Mouse (Mus musculus): ENCODE results near the gene Mrpl20. TPM values are rescaled to one million over a fixed set of nuclear protein-coding genes. Genes with fewer than 3 reads are reported as not detected.

Mrpl20 gene
- total RNA-seq, 2 experiments from 2014 or later: 90.1 to 239 TPM

- ATAC-seq (replicated peaks; ENCODE audit: low FRiP score, low TSS enrichment, poor library complexity, severe bottlenecking): 0 out of 2 replicates have a peak, but pooled peaks have one; percentile 13
Observed at GRCm38 (mm10) chr4:155848434-155849095, 45.9 kb downstream of the Mrpl20 start.

GRCm38 (mm10) chr4:155849391-155849790 is 46.7 kb downstream of the Mrpl20 start:
- ATAC-seq (replicated peaks; ENCODE audit: low FRiP score, low TSS enrichment, poor library complexity, severe bottlenecking): no peak

- no peak for ATAC-seq (replicated peaks; ENCODE audit: low FRiP score, low TSS enrichment, poor library complexity, severe bottlenecking)
Observed at GRCm38 (mm10) chr4:155849792-155850451, 47.2 kb downstream of the Mrpl20 start.

GRCm38 (mm10) chr4:155851368-155851767 is 48.7 kb downstream of the Mrpl20 start:
- no peak for ATAC-seq (replicated peaks; ENCODE audit: low FRiP score, low TSS enrichment, poor library complexity, severe bottlenecking)

- ATAC-seq (replicated peaks; ENCODE audit: low FRiP score, low TSS enrichment, poor library complexity, severe bottlenecking): no peak
Observed at GRCm38 (mm10) chr4:155851951-155852411, 49.3 kb downstream of the Mrpl20 start.

- no peak for ATAC-seq (replicated peaks; ENCODE audit: low FRiP score, low TSS enrichment, poor library complexity, severe bottlenecking)
Observed at GRCm38 (mm10) chr4:155853421-155853820, 50.7 kb downstream of the Mrpl20 start.

GRCm38 (mm10) chr4:155854991-155855390 is 52.3 kb downstream of the Mrpl20 start:
- no peak for ATAC-seq (replicated peaks; ENCODE audit: low FRiP score, low TSS enrichment, poor library complexity, severe bottlenecking)

GRCm38 (mm10) chr4:155856071-155856470 is 53.4 kb downstream of the Mrpl20 start:
- ATAC-seq (replicated peaks; ENCODE audit: low FRiP score, low TSS enrichment, poor library complexity, severe bottlenecking): no peak

GRCm38 (mm10) chr4:155856881-155857280 is 54.2 kb downstream of the Mrpl20 start:
- ATAC-seq (replicated peaks; ENCODE audit: low FRiP score, low TSS enrichment, poor library complexity, severe bottlenecking): 0 out of 2 replicates have a peak, but pooled peaks have one; percentile 17

GRCm38 (mm10) chr4:155859318-155859717 is 56.6 kb downstream of the Mrpl20 start:
- peak; percentile 32; the same call in 1 of the 2 replicates for ATAC-seq (replicated peaks; ENCODE audit: low FRiP score, low TSS enrichment, poor library complexity, severe bottlenecking)

Other genes with a start within 250 kb of the Mrpl20 start
- gene Nadk, start 240.5 kb upstream of the Mrpl20 start, total RNA-seq (2014; fragmentation: Nextera tagmentation): 76.3 and 86.5 TPM in 2 replicates
- gene Nadk, start 240.5 kb upstream of the Mrpl20 start, total RNA-seq (2017): 49.9 and 65.2 TPM in 2 replicates
- 45.1 and 60.2 TPM in 2 replicates for gene Slc35e2, start 201.5 kb upstream of the Mrpl20 start, total RNA-seq (2014; fragmentation: Nextera tagmentation)
- gene Slc35e2, start 201.5 kb upstream of the Mrpl20 start, total RNA-seq (2017): 30.4 and 31.1 TPM in 2 replicates
- gene Cdk11b, start 178.0 kb upstream of the Mrpl20 start, total RNA-seq (2014; fragmentation: Nextera tagmentation): 60.7 and 74.1 TPM in 2 replicates
- gene Cdk11b, start 178.0 kb upstream of the Mrpl20 start, total RNA-seq (2017): 44.7 and 67.9 TPM in 2 replicates
- not detected in 2 replicates for gene Gm10563, start 157.5 kb upstream of the Mrpl20 start, total RNA-seq (2014; fragmentation: Nextera tagmentation)
- not detected in 2 replicates for gene Gm10563, start 157.5 kb upstream of the Mrpl20 start, total RNA-seq (2017)
- gene Mmp23, start 149.5 kb upstream of the Mrpl20 start, total RNA-seq (2014; fragmentation: Nextera tagmentation): not detected in 2 replicates
- gene Mmp23, start 149.5 kb upstream of the Mrpl20 start, total RNA-seq (2017): not detected in 2 replicates
- 12.9 and 17.9 TPM in 2 replicates for gene Mib2, start 133.7 kb upstream of the Mrpl20 start, total RNA-seq (2014; fragmentation: Nextera tagmentation)
- 11.9 and 13.3 TPM in 2 replicates for gene Mib2, start 133.7 kb upstream of the Mrpl20 start, total RNA-seq (2017)
- 1.1 and 2.8 TPM in 2 replicates for gene Fndc10, start 108.5 kb upstream of the Mrpl20 start, total RNA-seq (2014; fragmentation: Nextera tagmentation)
- 0.33 and 0.88 TPM in 2 replicates for gene Fndc10, start 108.5 kb upstream of the Mrpl20 start, total RNA-seq (2017)
- 83.5 and 90.2 TPM in 2 replicates for gene Ssu72, start 98.1 kb upstream of the Mrpl20 start, total RNA-seq (2014; fragmentation: Nextera tagmentation)
- gene Ssu72, start 98.1 kb upstream of the Mrpl20 start, total RNA-seq (2017): 75.3 and 94.1 TPM in 2 replicates
- gene Tmem240, start 68.1 kb upstream of the Mrpl20 start, total RNA-seq (2014; fragmentation: Nextera tagmentation): 0.17 and 0.20 TPM in 2 replicates
- under 0.01 and 0.65 TPM in 2 replicates for gene Tmem240, start 68.1 kb upstream of the Mrpl20 start, total RNA-seq (2017)
- 123 and 206 TPM in 2 replicates for gene Atad3a, start 41.8 kb upstream of the Mrpl20 start, total RNA-seq (2014; fragmentation: Nextera tagmentation)
- 95.3 and 123 TPM in 2 replicates for gene Atad3a, start 41.8 kb upstream of the Mrpl20 start, total RNA-seq (2017)
- gene Vwa1, start 28.2 kb upstream of the Mrpl20 start, total RNA-seq (2014; fragmentation: Nextera tagmentation): not detected in 2 replicates
- 0.08 and 0.19 TPM in 2 replicates for gene Vwa1, start 28.2 kb upstream of the Mrpl20 start, total RNA-seq (2017)
- not detected in 2 replicates for gene Tmem88b, start 17.0 kb upstream of the Mrpl20 start, total RNA-seq (2014; fragmentation: Nextera tagmentation)
- gene Tmem88b, start 17.0 kb upstream of the Mrpl20 start, total RNA-seq (2017): 0.09 TPM in 1 of 2 replicates, not detected in the other
- not detected in 2 replicates for gene Ankrd65, start 12.4 kb upstream of the Mrpl20 start, total RNA-seq (2014; fragmentation: Nextera tagmentation)
- gene Ankrd65, start 12.4 kb upstream of the Mrpl20 start, total RNA-seq (2017): not detected in 2 replicates
- gene Ccnl2, start 9.6 kb downstream of the Mrpl20 start, total RNA-seq (2014; fragmentation: Nextera tagmentation): 108 and 141 TPM in 2 replicates
- gene Ccnl2, start 9.6 kb downstream of the Mrpl20 start, total RNA-seq (2017): 86.9 and 94.2 TPM in 2 replicates
- gene Aurkaip1, start 28.4 kb downstream of the Mrpl20 start, total RNA-seq (2014; fragmentation: Nextera tagmentation): 108 and 182 TPM in 2 replicates
- gene Aurkaip1, start 28.4 kb downstream of the Mrpl20 start, total RNA-seq (2017): 127 and 137 TPM in 2 replicates
- gene Mxra8, start 36.8 kb downstream of the Mrpl20 start, total RNA-seq (2014; fragmentation: Nextera tagmentation): not detected in 2 replicates
- gene Mxra8, start 36.8 kb downstream of the Mrpl20 start, total RNA-seq (2017): not detected in 2 replicates
- gene Dvl1, start 44.5 kb downstream of the Mrpl20 start, total RNA-seq (2014; fragmentation: Nextera tagmentation): 24.2 and 49.5 TPM in 2 replicates
- 11.1 and 16.2 TPM in 2 replicates for gene Dvl1, start 44.5 kb downstream of the Mrpl20 start, total RNA-seq (2017)
- gene Tas1r3, start 60.5 kb downstream of the Mrpl20 start, total RNA-seq (2014; fragmentation: Nextera tagmentation): 1.2 TPM in 1 of 2 replicates, not detected in the other
- gene Tas1r3, start 60.5 kb downstream of the Mrpl20 start, total RNA-seq (2017): 0.19 TPM in 1 of 2 replicates, not detected in the other
- gene Cptp, start 66.6 kb downstream of the Mrpl20 start, total RNA-seq (2014; fragmentation: Nextera tagmentation): 8.2 and 13.3 TPM in 2 replicates
- gene Cptp, start 66.6 kb downstream of the Mrpl20 start, total RNA-seq (2017): 6.4 and 8.2 TPM in 2 replicates
- gene Ints11, start 66.7 kb downstream of the Mrpl20 start, total RNA-seq (2014; fragmentation: Nextera tagmentation): 49.7 and 65.3 TPM in 2 replicates
- gene Ints11, start 66.7 kb downstream of the Mrpl20 start, total RNA-seq (2017): 31.3 and 34.2 TPM in 2 replicates
- gene Pusl1, start 88.9 kb downstream of the Mrpl20 start, total RNA-seq (2014; fragmentation: Nextera tagmentation): 24.6 and 44.0 TPM in 2 replicates
- 32.7 and 40.2 TPM in 2 replicates for gene Pusl1, start 88.9 kb downstream of the Mrpl20 start, total RNA-seq (2017)
- gene Acap3, start 88.9 kb downstream of the Mrpl20 start, total RNA-seq (2014; fragmentation: Nextera tagmentation): 25.4 and 27.8 TPM in 2 replicates
- 9.0 and 23.4 TPM in 2 replicates for gene Acap3, start 88.9 kb downstream of the Mrpl20 start, total RNA-seq (2017)
- gene Ube2j2, start 141.0 kb downstream of the Mrpl20 start, total RNA-seq (2014; fragmentation: Nextera tagmentation): 76.0 and 111 TPM in 2 replicates
- gene Ube2j2, start 141.0 kb downstream of the Mrpl20 start, total RNA-seq (2017): 133 and 145 TPM in 2 replicates
- 923 and 965 TPM in 2 replicates for gene C1qtnf12, start 159.4 kb downstream of the Mrpl20 start, total RNA-seq (2014; fragmentation: Nextera tagmentation)
- gene C1qtnf12, start 159.4 kb downstream of the Mrpl20 start, total RNA-seq (2017): 161 and 357 TPM in 2 replicates
- 7.6 and 9.4 TPM in 2 replicates for gene B3galt6, start 189.8 kb downstream of the Mrpl20 start, total RNA-seq (2014; fragmentation: Nextera tagmentation)
- 11.0 and 11.7 TPM in 2 replicates for gene B3galt6, start 189.8 kb downstream of the Mrpl20 start, total RNA-seq (2017)
- gene Sdf4, start 190.0 kb downstream of the Mrpl20 start, total RNA-seq (2014; fragmentation: Nextera tagmentation): 48.2 and 74.4 TPM in 2 replicates
- gene Sdf4, start 190.0 kb downstream of the Mrpl20 start, total RNA-seq (2017): 137 and 143 TPM in 2 replicates
- 2.5 and 6.9 TPM in 2 replicates for gene Tnfrsf4, start 211.0 kb downstream of the Mrpl20 start, total RNA-seq (2014; fragmentation: Nextera tagmentation)
- 1.8 and 5.6 TPM in 2 replicates for gene Tnfrsf4, start 211.0 kb downstream of the Mrpl20 start, total RNA-seq (2017)
- 3.7 and 7.5 TPM in 2 replicates for gene Tnfrsf18, start 223.3 kb downstream of the Mrpl20 start, total RNA-seq (2014; fragmentation: Nextera tagmentation)
- gene Tnfrsf18, start 223.3 kb downstream of the Mrpl20 start, total RNA-seq (2017): 2.6 and 7.0 TPM in 2 replicates

All from megakaryocyte-erythroid progenitor cell, adult 5-6 weeks (primary cell).